Mouse (Mus musculus) limb, embryonic 14.5 days (tissue): ENCODE measurements at regions not wholly inside any gene's neighbourhood (a gene's known extent, or its start where the extent isn't known, plus 50 kb on each side); places are given as distances from the start of the nearest gene placed in this dataset.
A peak's percentile ranks its signal among the peaks of the same experiment; 100 is the strongest.

ENCODE experiments used
- ATAC-seq: fragments of 200-750 bp; cut with Nextera tagmentation; 2 replicates; pipeline ENCODE4 v1.8.0; 2017; ENCODE audit warnings: low read depth, moderate number of reproducible peaks, moderate TSS enrichment; ENCODE audit not compliant: low FRiP score
- DNase-seq: peaks from one replicate; pipeline ENCODE4 v3.0.0-alpha.2; 2015; ENCODE audit warnings: low spot score
- H3K27ac ChIP-seq: fragments of 300-500 bp; sonication (generic); replicated peaks from 2 replicates; pipeline ENCODE4 v1.5.1; 2014; ENCODE audit warnings: low read depth, mild to moderate bottlenecking, low read length, moderate library complexity, mixed read lengths
- H3K27me3 ChIP-seq: fragments of 300-500 bp; sonication (generic); 2 replicates; pipeline ENCODE4 v1.6.1; 2014; ENCODE audit warnings: low read length, mixed read lengths; ENCODE audit not compliant: control insufficient read depth, insufficient read depth
- H3K36me3 ChIP-seq: fragments of 300-500 bp; sonication (generic); 2 replicates; pipeline ENCODE4 v1.6.1; 2014; ENCODE audit warnings: mild to moderate bottlenecking, low read length, moderate library complexity, mixed read lengths; ENCODE audit not compliant: control insufficient read depth, insufficient read depth
- H3K4me1 ChIP-seq: fragments of 300-500 bp; sonication (generic); 2 replicates; pipeline ENCODE4 v1.6.1; 2014; ENCODE audit warnings: antibody characterized with exemption, low read length, mixed read lengths; ENCODE audit not compliant: control insufficient read depth, insufficient read depth
- H3K4me2 ChIP-seq: fragments of 300-500 bp; sonication (generic); replicated peaks from 2 replicates; pipeline ENCODE4 v1.6.1; 2014; ENCODE audit warnings: low read depth, mild to moderate bottlenecking, low read length, moderate library complexity; ENCODE audit not compliant: severe bottlenecking
- H3K4me3 ChIP-seq: fragments of 300-500 bp; sonication (generic); replicated peaks from 2 replicates; pipeline ENCODE4 v1.5.1; 2014; ENCODE audit warnings: low read length
- H3K9ac ChIP-seq: fragments of 300-500 bp; sonication (generic); 2 replicates; pipeline ENCODE4 v1.6.1; 2014; ENCODE audit warnings: mild to moderate bottlenecking, low read depth, low read length, moderate library complexity; ENCODE audit not compliant: severe bottlenecking
- H3K9me3 ChIP-seq: fragments of 300-500 bp; sonication (generic); 2 replicates; pipeline ENCODE4 v1.6.1; 2016; ENCODE audit warnings: low read length; ENCODE audit not compliant: control insufficient read depth
- POLR2A ChIP-seq: fragments of 200-500 bp; IDR thresholded peaks from 2 replicates; pipeline ENCODE4 v1.8.0; 2012; ENCODE audit warnings: inconsistent platforms, mild to moderate bottlenecking, moderate library complexity, borderline replicate concordance; ENCODE audit not compliant: insufficient read depth, insufficient read length; ENCODE audit errors: extremely low read depth
- whole genome bisulfite sequencing: fragments of 180-500 bp; shearing (Covaris S2); extraction: QIAGEN DNeasy Blood & Tissue Kit; methylation state at CpG from one replicate; pipeline ENCODE4 v1.1.7; 2014; 5-methylcytosine and 5-hydroxymethylcytosine counted together

DNA sequence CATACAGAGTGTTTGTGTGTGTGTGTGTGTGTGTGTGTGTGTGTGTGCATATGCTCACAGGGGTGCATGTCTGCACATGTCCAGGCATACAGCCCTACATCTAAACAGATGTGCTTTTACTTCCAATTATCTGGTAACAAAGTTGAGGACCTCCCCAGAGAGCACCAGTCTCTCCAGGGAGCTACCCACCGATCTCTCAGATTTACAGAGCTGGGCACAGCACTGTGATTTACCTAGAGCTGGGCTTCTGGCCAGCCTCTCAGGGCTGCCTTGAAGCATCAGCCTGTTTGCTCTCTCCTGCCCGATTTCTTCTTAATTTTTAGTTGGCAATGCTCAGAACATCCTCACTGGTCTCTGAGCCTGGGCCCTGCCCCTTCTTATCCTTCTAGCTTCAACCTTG, 165.7 kb downstream of the Rps24 start:
- no peak overlapping the region for H3K9ac ChIP-seq
- no peak for ATAC-seq
- no peaks in the 10 kb centered on the region for H3K27me3 ChIP-seq
- H3K4me2 ChIP-seq = no peak overlapping the region
- no peak for DNase-seq
- no peaks in the 10 kb centered on the region for H3K9me3 ChIP-seq
- peaks cover 2% of the 10 kb centered on the region; the same call in 1 of the 2 replicates for H3K4me1 ChIP-seq
- no peaks in the 10 kb centered on the region for H3K36me3 ChIP-seq
- no peak overlapping the region for H3K27ac ChIP-seq
- TF ChIP-seq POLR2A = no peak
- WGBS = 57% methylated on average over 2 of the region's 2 CpGs
- no peak overlapping the region for H3K4me3 ChIP-seq

DNA sequence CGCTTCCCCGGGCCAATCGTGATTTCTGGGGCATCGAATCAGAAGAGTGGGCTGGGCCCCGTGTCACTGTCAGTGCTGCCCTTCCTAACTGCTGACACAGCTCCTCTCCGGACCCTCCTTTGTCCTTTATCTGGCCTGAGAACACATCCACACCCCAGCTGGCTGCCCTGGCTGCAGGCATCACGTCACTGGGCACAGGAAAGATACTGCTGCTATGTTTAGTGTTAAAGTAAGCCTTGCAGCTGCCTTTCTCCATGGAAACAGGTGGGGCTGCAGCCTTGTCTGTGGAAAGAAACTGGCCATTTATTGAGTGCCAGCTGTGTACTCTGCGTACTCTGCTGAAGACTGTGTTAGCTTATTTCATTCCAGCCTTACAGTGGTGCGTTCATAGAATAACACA, 168.7 kb downstream of the Rps24 start:
- no peak overlapping the region for H3K27ac ChIP-seq
- H3K4me2 ChIP-seq = no peak overlapping the region
- H3K4me1 ChIP-seq = peaks cover 2% of the 10 kb centered on the region; the same call in 1 of the 2 replicates
- peak; percentile 49 for DNase-seq
- no peaks in the 10 kb centered on the region for H3K36me3 ChIP-seq
- no peak overlapping the region for H3K4me3 ChIP-seq
- peak; percentile 57; the same call in 1 of the 2 replicates for ATAC-seq
- 68% methylated on average over 9 of the region's 9 CpGs for WGBS
- no peak for TF ChIP-seq POLR2A
- no peak overlapping the region for H3K9ac ChIP-seq
- H3K9me3 ChIP-seq = no peaks in the 10 kb centered on the region
- H3K27me3 ChIP-seq = no peaks in the 10 kb centered on the region

DNA sequence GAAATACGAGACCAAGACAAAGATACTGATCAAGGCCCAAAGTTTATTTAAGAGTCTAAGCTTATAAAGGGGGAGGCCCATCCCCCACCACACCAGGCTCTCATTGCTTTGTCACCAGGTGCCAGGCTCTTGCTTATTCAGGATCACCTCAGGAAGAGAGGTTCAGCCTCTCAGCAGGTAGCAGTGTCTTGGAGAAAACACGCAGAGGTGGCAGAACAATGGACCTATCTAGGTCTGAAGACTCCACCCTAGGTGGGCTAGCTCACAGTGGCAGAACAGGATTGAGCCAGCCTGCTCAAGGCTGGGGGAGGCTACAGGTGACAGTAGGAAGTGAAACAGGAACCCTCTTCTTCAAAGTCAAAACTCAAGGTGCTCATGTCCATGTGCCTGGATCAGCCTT, 174.9 kb downstream of the Rps24 start:
- no peak for TF ChIP-seq POLR2A
- Histone ChIP-seq H3K4me2 (no peak overlapping the region), H3K4me3 (no peak overlapping the region), H3K9me3 (no peaks in the 10 kb centered on the region), H3K27ac (no peak overlapping the region), H3K4me1 (no peaks in the 10 kb centered on the region), H3K27me3 (no peaks in the 10 kb centered on the region), H3K9ac (no peak overlapping the region), H3K36me3 (no peaks in the 10 kb centered on the region)
- ATAC-seq (no peak), DNase-seq (no peak)
- WGBS = 77% methylated on average over 2 of the region's 2 CpGs

DNA sequence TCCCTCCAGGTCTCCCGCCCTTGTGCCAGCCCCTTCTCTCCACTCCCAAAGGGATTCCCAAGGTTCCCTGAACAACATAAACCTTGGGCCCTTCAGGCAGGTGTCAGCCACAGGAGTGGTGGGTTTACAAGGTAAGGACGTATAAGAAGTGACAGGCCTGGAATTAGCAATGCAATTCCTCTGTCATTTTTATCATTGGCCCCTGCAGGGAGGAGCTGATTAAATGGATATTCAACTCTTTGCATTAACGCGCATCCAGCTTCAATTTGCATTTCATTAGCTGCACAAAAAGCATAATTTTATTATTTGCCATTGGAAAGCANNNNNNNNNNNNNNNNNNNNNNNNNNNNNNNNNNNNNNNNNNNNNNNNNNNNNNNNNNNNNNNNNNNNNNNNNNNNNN, 178.3 kb downstream of the Rps24 start:
- no peak overlapping the region for H3K4me2 ChIP-seq
- no peak overlapping the region for H3K4me3 ChIP-seq
- ATAC-seq (no peak), DNase-seq (no peak)
- H3K9me3 ChIP-seq = no peaks in the 10 kb centered on the region
- H3K4me1 ChIP-seq = no peaks in the 10 kb centered on the region
- H3K36me3 ChIP-seq = no peaks in the 10 kb centered on the region
- WGBS = 79% methylated on average over 4 of the region's 4 CpGs
- no peak for TF ChIP-seq POLR2A
- no peak overlapping the region for H3K27ac ChIP-seq
- no peak overlapping the region for H3K9ac ChIP-seq
- no peaks in the 10 kb centered on the region for H3K27me3 ChIP-seq
